Mouse (Mus musculus): ENCODE results near the gene Cdhr1. TPM values are rescaled to one million over a fixed set of nuclear protein-coding genes. Genes with fewer than 3 reads are reported as not detected.
A peak's percentile ranks its signal among the peaks of the same experiment; 100 is the strongest.
"Not testable (repeated sequence)": the region's sequence is repeated elsewhere in the genome, so short reads cannot be mapped to it uniquely, and the experiment has no call there.

The Cdhr1 gene
- 0.94 and 1.6 TPM in 2 replicates for total RNA-seq (2012; rRNA removed)

DNA sequence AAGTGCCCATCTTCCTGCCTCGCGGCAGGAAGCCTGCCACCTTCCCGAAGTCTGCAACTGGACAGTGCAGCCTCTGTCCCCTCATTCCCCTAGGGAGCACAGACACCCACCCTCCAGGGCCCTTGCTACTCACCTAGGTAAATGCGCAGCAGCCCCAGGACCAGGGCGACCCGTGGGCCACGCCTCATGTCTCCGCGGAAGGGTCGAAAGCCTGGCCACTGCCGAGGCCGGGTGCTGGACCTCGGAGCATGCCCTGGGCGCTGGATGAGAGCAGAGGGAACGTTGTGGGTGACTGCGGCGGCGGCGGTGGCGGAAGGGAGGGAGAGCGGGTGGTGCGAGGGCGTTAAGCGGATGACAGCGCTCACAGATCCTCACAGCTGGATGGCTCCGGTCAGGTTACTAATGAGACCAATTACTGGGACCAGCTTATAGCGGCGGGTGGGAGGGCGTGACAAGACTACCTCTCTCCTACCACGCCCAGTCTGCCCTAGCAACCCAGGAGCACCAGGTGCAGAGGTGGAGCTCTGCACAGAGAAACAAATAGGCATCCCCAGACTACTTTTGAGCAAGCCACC, at the start of gene Cdhr1:
Cdhr1 (minus strand) TSS at position 392 of the 575 bp plus-strand sequence.
- no peaks in the 10 kb centered on the region for H3K36me3 ChIP-seq (ENCODE audit: control insufficient read depth, insufficient read depth, low read length, poor library complexity, severe bottlenecking)
- peaks cover 8 to 25% of the 10 kb centered on the region in 2 experiments for H3K4me1 ChIP-seq (ENCODE audit: control insufficient read depth in 2 of 2, insufficient read depth in 2 of 2, low read length in 2 of 2, poor library complexity in 1 of 2)
- H3K4me3 ChIP-seq (ENCODE audit: insufficient read depth in 1 of 2, low read depth in 1 of 2, low read length in 2 of 2, poor library complexity in 1 of 2, severe bottlenecking in 1 of 2): peak within 1 kb of the TSS; percentile 40 to 55
- H3K9me3 ChIP-seq (ENCODE audit: control insufficient read depth, insufficient read depth, low read depth, low read length): no peaks in the 10 kb centered on the region
- no peak within 1 kb of the TSS for H3K9ac ChIP-seq (ENCODE audit: insufficient read depth, low read depth, low read length, poor library complexity, severe bottlenecking)
- in situ Hi-C loops (cut with MboI; ENCODE audit: low sequenced_read_pairs in 2 of 2, unreplicated experiment in 2 of 2): no loop called here
- TF ChIP-seq CHD2 (IDR thresholded peaks at IDR 0.05; ENCODE audit: low read depth, low read length) (no peak), ZC3H11A (IDR thresholded peaks at IDR 0.05; ENCODE audit: borderline replicate concordance, low read depth, low read length) (no peak), HCFC1 (IDR thresholded peaks at IDR 0.05; ENCODE audit: borderline replicate concordance, insufficient read depth, low read length) (no peak), MAFK (IDR thresholded peaks at IDR 0.05; ENCODE audit: insufficient read depth, low read depth, low read length) (no peak), ZNF384 (IDR thresholded peaks at IDR 0.05; ENCODE audit: low read depth, low read length) (no peak)
- H3K27ac ChIP-seq (ENCODE audit: insufficient read depth, low read depth, low read length, poor library complexity, severe bottlenecking): no peak within 1 kb of the TSS
- DNase-seq (ENCODE audit: low read depth, low spot score): peak; percentile 79

- H3K4me3 ChIP-seq (ENCODE audit: insufficient read depth in 1 of 2, low read depth in 1 of 2, low read length in 2 of 2, poor library complexity in 1 of 2, severe bottlenecking in 1 of 2): no peak overlapping the region
- in situ Hi-C loops (cut with MboI; ENCODE audit: low sequenced_read_pairs in 2 of 2, unreplicated experiment in 2 of 2): no loop called here
- no peaks in the 10 kb centered on the region for H3K36me3 ChIP-seq (ENCODE audit: control insufficient read depth, insufficient read depth, low read length, poor library complexity, severe bottlenecking)
- H3K4me1 ChIP-seq (ENCODE audit: control insufficient read depth in 2 of 2, insufficient read depth in 2 of 2, low read length in 2 of 2, poor library complexity in 1 of 2): no peaks in the 10 kb centered on the region
- H3K9me3 ChIP-seq (ENCODE audit: control insufficient read depth, insufficient read depth, low read depth, low read length): no peaks in the 10 kb centered on the region
- DNase-seq (ENCODE audit: low read depth, low spot score): no peak
- TF ChIP-seq CHD2 (IDR thresholded peaks at IDR 0.05; ENCODE audit: low read depth, low read length) (no peak), MAFK (IDR thresholded peaks at IDR 0.05; ENCODE audit: insufficient read depth, low read depth, low read length) (no peak), HCFC1 (IDR thresholded peaks at IDR 0.05; ENCODE audit: borderline replicate concordance, insufficient read depth, low read length) (no peak), ZC3H11A (IDR thresholded peaks at IDR 0.05; ENCODE audit: borderline replicate concordance, low read depth, low read length) (no peak)
- H3K27ac ChIP-seq (ENCODE audit: insufficient read depth, low read depth, low read length, poor library complexity, severe bottlenecking): no peak overlapping the region
- no peak overlapping the region for H3K9ac ChIP-seq (ENCODE audit: insufficient read depth, low read depth, low read length, poor library complexity, severe bottlenecking)
These were observed 41.0 kb upstream of the Cdhr1 start for GRCm38 (mm10) chr14:37139051-37139710.

GRCm38 (mm10) chr14:37137596-37137995, 39.4 kb upstream of the Cdhr1 start:
- H3K36me3 ChIP-seq (ENCODE audit: control insufficient read depth, insufficient read depth, low read length, poor library complexity, severe bottlenecking); in situ Hi-C loops (cut with MboI; ENCODE audit: low sequenced_read_pairs in 2 of 2, unreplicated experiment in 2 of 2); DNase-seq (ENCODE audit: low read depth, low spot score): not testable (repeated sequence)

DNA sequence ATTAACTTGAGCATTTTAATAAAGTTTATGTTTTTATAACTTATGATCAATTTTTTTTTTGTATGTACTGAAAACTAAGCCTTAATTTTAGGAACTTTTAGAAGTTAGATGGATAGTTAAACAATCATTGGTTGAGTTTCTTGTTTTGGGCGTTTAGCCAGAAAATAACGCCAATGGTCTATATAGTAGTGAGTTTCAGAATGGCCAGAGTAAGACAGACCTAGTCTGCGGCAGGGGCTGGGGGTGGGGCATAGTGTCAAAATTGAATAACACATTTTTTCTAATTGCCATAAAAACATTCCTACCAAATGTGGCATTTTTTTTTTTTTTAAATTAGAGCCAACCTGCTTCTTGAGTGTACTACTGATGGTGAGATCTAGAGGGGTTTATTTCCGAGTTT, 38.0 kb upstream of the Cdhr1 start:
- no peak for DNase-seq (ENCODE audit: low read depth, low spot score)
- Histone ChIP-seq H3K9ac (ENCODE audit: insufficient read depth, low read depth, low read length, poor library complexity, severe bottlenecking) (no peak overlapping the region), H3K27ac (ENCODE audit: insufficient read depth, low read depth, low read length, poor library complexity, severe bottlenecking) (no peak overlapping the region), H3K4me1 (ENCODE audit: control insufficient read depth in 2 of 2, insufficient read depth in 2 of 2, low read length in 2 of 2, poor library complexity in 1 of 2) (peaks cover 0 to 5% of the 10 kb centered on the region in 2 experiments; a peak in 1 of 4 replicates), H3K36me3 (ENCODE audit: control insufficient read depth, insufficient read depth, low read length, poor library complexity, severe bottlenecking) (peaks cover 8% of the 10 kb centered on the region; the same call in 1 of the 2 replicates), H3K4me3 (ENCODE audit: insufficient read depth in 1 of 2, low read depth in 1 of 2, low read length in 2 of 2, poor library complexity in 1 of 2, severe bottlenecking in 1 of 2) (peak overlapping the region in 1 of 2 experiments; percentile 88; a peak in 2 of 4 replicates), H3K9me3 (ENCODE audit: control insufficient read depth, insufficient read depth, low read depth, low read length) (no peaks in the 10 kb centered on the region)
- TF ChIP-seq ZC3H11A (IDR thresholded peaks at IDR 0.05; ENCODE audit: borderline replicate concordance, low read depth, low read length): no peak
- no peak for TF ChIP-seq HCFC1 (IDR thresholded peaks at IDR 0.05; ENCODE audit: borderline replicate concordance, insufficient read depth, low read length)
- no peak for TF ChIP-seq MAFK (IDR thresholded peaks at IDR 0.05; ENCODE audit: insufficient read depth, low read depth, low read length)
- in situ Hi-C loops (cut with MboI; ENCODE audit: low sequenced_read_pairs in 2 of 2, unreplicated experiment in 2 of 2): no loop called here

More at GRCm38 (mm10) chr14:37137596-37137995, 39.4 kb upstream of the Cdhr1 start:
- not testable (repeated sequence) for H3K4me1 ChIP-seq (ENCODE audit: control insufficient read depth in 2 of 2, insufficient read depth in 2 of 2, low read length in 2 of 2, poor library complexity in 1 of 2); H3K9me3 ChIP-seq (ENCODE audit: control insufficient read depth, insufficient read depth, low read depth, low read length); H3K9ac ChIP-seq (ENCODE audit: insufficient read depth, low read depth, low read length, poor library complexity, severe bottlenecking); H3K4me3 ChIP-seq (ENCODE audit: insufficient read depth in 1 of 2, low read depth in 1 of 2, low read length in 2 of 2, poor library complexity in 1 of 2, severe bottlenecking in 1 of 2); H3K27ac ChIP-seq (ENCODE audit: insufficient read depth, low read depth, low read length, poor library complexity, severe bottlenecking)
- peak; percentile 62; the same call in 1 of the 2 replicates for TF ChIP-seq ZNF384 (IDR thresholded peaks at IDR 0.05; ENCODE audit: low read depth, low read length)
